Mouse (Mus musculus) heart, embryonic 10.5 days (tissue): ENCODE results near the gene Tmem156. TPM values are rescaled to one million over a fixed set of nuclear protein-coding genes. Genes with fewer than 3 reads are reported as not detected.

Source experiments
- DNase-seq: peaks from one replicate; pipeline ENCODE4 v3.0.0-alpha.2; 2017; ENCODE audit warnings: low spot score
- H3K27ac ChIP-seq: fragments of 300-500 bp; sonication (generic); 2 replicates; pipeline ENCODE4 v1.5.1; 2016; ENCODE audit warnings: mild to moderate bottlenecking
- H3K27me3 ChIP-seq: fragments of 300-500 bp; sonication (generic); 2 replicates; pipeline ENCODE4 v1.6.1; 2016; ENCODE audit warnings: mild to moderate bottlenecking; ENCODE audit not compliant: poor library complexity, insufficient read depth, severe bottlenecking
- H3K36me3 ChIP-seq: fragments of 300-500 bp; sonication (generic); 2 replicates; pipeline ENCODE4 v1.6.1; 2016; ENCODE audit warnings: mild to moderate bottlenecking, moderate library complexity
- H3K4me1 ChIP-seq: fragments of 300-500 bp; sonication (generic); 2 replicates; pipeline ENCODE4 v1.6.1; 2016; ENCODE audit warnings: mild to moderate bottlenecking
- H3K4me3 ChIP-seq: fragments of 300-500 bp; sonication (generic); 2 replicates; pipeline ENCODE4 v1.5.1; 2016; ENCODE audit warnings: mild to moderate bottlenecking, moderate library complexity
- H3K9me3 ChIP-seq: fragments of 300-500 bp; sonication (generic); 2 replicates; pipeline ENCODE4 v1.6.1; 2016; ENCODE audit warnings: mild to moderate bottlenecking, moderate library complexity
- WGBS: fragments of 180-500 bp; shearing (Covaris S2); methylation state at CpG from one replicate; pipeline ENCODE4 v1.1.7; 2016; 5-methylcytosine and 5-hydroxymethylcytosine counted together
- polyA plus RNA-seq: library from polyadenylated mRNA; unstranded; fragments of >200 nt; fragmentation: Nextera tagmentation; extraction: Ambion mirVana; gene quantifications from 2 replicates; pipeline ENCODE4 v1.2.1, GENCODE M21; 2016

Gene Tmem156
- polyA plus RNA-seq, 1 experiment from 2014 or later, result 0.13 TPM

- Histone ChIP-seq H3K4me3 (no peak overlapping the region), H3K9me3 (no peaks in the 10 kb centered on the region), H3K4me1 (no peaks in the 10 kb centered on the region), H3K27ac (no peak overlapping the region), H3K36me3 (no peaks in the 10 kb centered on the region), H3K27me3 (no peaks in the 10 kb centered on the region)
- DNase-seq, result no peak
These were observed 1.8 kb upstream of the Tmem156 start for GRCm38 (mm10) chr5:65093769-65094168.

- 63% methylated on average over 11 of the region's 11 CpGs for WGBS
- Histone ChIP-seq H3K4me3 (no peak overlapping the region), H3K9me3 (no peaks in the 10 kb centered on the region)
These were observed 611 bp downstream of the Tmem156 start for GRCm38 (mm10) chr5:65091184-65091858.

GRCm38 (mm10) chr5:65089707-65090106 is 2.2 kb downstream of the Tmem156 start:
- Histone ChIP-seq H3K27me3 (no peaks in the 10 kb centered on the region), H3K4me1 (peaks cover 3% of the 10 kb centered on the region; the same call in 1 of the 2 replicates), H3K4me3 (no peak overlapping the region), H3K27ac (no peak overlapping the region), H3K9me3 (no peaks in the 10 kb centered on the region), H3K36me3 (no peaks in the 10 kb centered on the region)
- WGBS, result 71% methylated on average over 3 of the region's 3 CpGs
- no peak for DNase-seq

More at GRCm38 (mm10) chr5:65091184-65091858, 611 bp downstream of the Tmem156 start:
- Histone ChIP-seq H3K36me3 (no peaks in the 10 kb centered on the region), H3K4me1 (peaks cover 3% of the 10 kb centered on the region; the same call in 1 of the 2 replicates), H3K27me3 (no peaks in the 10 kb centered on the region), H3K27ac (no peak overlapping the region)
- no peak for DNase-seq

GRCm38 (mm10) chr5:65086522-65086921 is 5.4 kb downstream of the Tmem156 start:
- Histone ChIP-seq H3K4me1 (peaks cover 3% of the 10 kb centered on the region; the same call in 1 of the 2 replicates), H3K27ac (no peak overlapping the region), H3K36me3 (no peaks in the 10 kb centered on the region), H3K27me3 (no peaks in the 10 kb centered on the region), H3K9me3 (no peaks in the 10 kb centered on the region), H3K4me3 (no peak overlapping the region)
- WGBS, result 67% methylated on average over 6 of the region's 6 CpGs
- DNase-seq, result no peak

GRCm38 (mm10) chr5:65081836-65082235 is 10.1 kb downstream of the Tmem156 start:
- Histone ChIP-seq H3K4me1 (peaks cover 3% of the 10 kb centered on the region; the same call in 1 of the 2 replicates), H3K4me3 (no peak overlapping the region), H3K27me3 (no peaks in the 10 kb centered on the region), H3K27ac (no peak overlapping the region), H3K9me3 (no peaks in the 10 kb centered on the region), H3K36me3 (no peaks in the 10 kb centered on the region)
- WGBS, result 85% methylated on average over 4 of the region's 4 CpGs
- DNase-seq, result no peak

GRCm38 (mm10) chr5:65079881-65080280 is 12.1 kb downstream of the Tmem156 start:
- 63% methylated on average over 9 of the region's 9 CpGs for WGBS
- no peak for DNase-seq
- no peaks in the 10 kb centered on the region for H3K4me1 ChIP-seq
- H3K4me3 ChIP-seq, result no peak overlapping the region
- no peak overlapping the region for H3K27ac ChIP-seq
- H3K27me3 ChIP-seq, result no peaks in the 10 kb centered on the region
- no peaks in the 10 kb centered on the region for H3K36me3 ChIP-seq
- no peaks in the 10 kb centered on the region for H3K9me3 ChIP-seq

GRCm38 (mm10) chr5:65078081-65078480 is 13.9 kb downstream of the Tmem156 start:
- Histone ChIP-seq H3K36me3 (no peaks in the 10 kb centered on the region), H3K9me3 (no peaks in the 10 kb centered on the region), H3K4me3 (no peak overlapping the region), H3K27me3 (no peaks in the 10 kb centered on the region), H3K27ac (no peak overlapping the region), H3K4me1 (no peaks in the 10 kb centered on the region)
- DNase-seq, result no peak
- 80% methylated on average over 4 of the region's 4 CpGs for WGBS

- Histone ChIP-seq H3K27me3 (no peaks in the 10 kb centered on the region), H3K36me3 (no peaks in the 10 kb centered on the region), H3K27ac (no peak overlapping the region), H3K9me3 (no peaks in the 10 kb centered on the region), H3K4me3 (no peak overlapping the region), H3K4me1 (no peaks in the 10 kb centered on the region)
- WGBS, result 38% methylated on average over 3 of the region's 3 CpGs
- DNase-seq, result no peak
These were observed 15.2 kb downstream of the Tmem156 start for GRCm38 (mm10) chr5:65076748-65077147.

- 74% methylated on average over 2 of the region's 2 CpGs for WGBS
- no peaks in the 10 kb centered on the region for H3K27me3 ChIP-seq
- DNase-seq, result no peak
These were observed 15.8 kb downstream of the Tmem156 start for GRCm38 (mm10) chr5:65076087-65076486.

GRCm38 (mm10) chr5:65074693-65075092 is 17.2 kb downstream of the Tmem156 start:
- Histone ChIP-seq H3K4me3 (no peak overlapping the region), H3K27ac (no peak overlapping the region), H3K36me3 (no peaks in the 10 kb centered on the region), H3K27me3 (no peaks in the 10 kb centered on the region), H3K4me1 (no peaks in the 10 kb centered on the region), H3K9me3 (no peaks in the 10 kb centered on the region)
- WGBS, result 55% methylated on average over 7 of the region's 7 CpGs
- DNase-seq, result no peak

More at GRCm38 (mm10) chr5:65076087-65076486, 15.8 kb downstream of the Tmem156 start:
- Histone ChIP-seq H3K27ac (no peak overlapping the region), H3K4me1 (no peaks in the 10 kb centered on the region), H3K4me3 (no peak overlapping the region), H3K9me3 (no peaks in the 10 kb centered on the region), H3K36me3 (no peaks in the 10 kb centered on the region)

GRCm38 (mm10) chr5:65073247-65073646 is 18.7 kb downstream of the Tmem156 start:
- Histone ChIP-seq H3K27me3 (no peaks in the 10 kb centered on the region), H3K4me3 (no peak overlapping the region), H3K27ac (no peak overlapping the region), H3K4me1 (no peaks in the 10 kb centered on the region), H3K36me3 (no peaks in the 10 kb centered on the region), H3K9me3 (no peaks in the 10 kb centered on the region)
- no peak for DNase-seq
- 66% methylated on average over 4 of the region's 4 CpGs for whole genome bisulfite sequencing

- Histone ChIP-seq H3K4me1 (no peaks in the 10 kb centered on the region), H3K27me3 (no peaks in the 10 kb centered on the region), H3K4me3 (no peak overlapping the region), H3K9me3 (no peaks in the 10 kb centered on the region), H3K36me3 (no peaks in the 10 kb centered on the region), H3K27ac (no peak overlapping the region)
- peak; percentile 38 for DNase-seq
- 70% methylated on average over 6 of the region's 6 CpGs for WGBS
These were observed 20.2 kb downstream of the Tmem156 start for GRCm38 (mm10) chr5:65071689-65072118.

- Histone ChIP-seq H3K4me1 (no peaks in the 10 kb centered on the region), H3K4me3 (no peak overlapping the region), H3K36me3 (no peaks in the 10 kb centered on the region), H3K27me3 (no peaks in the 10 kb centered on the region), H3K27ac (no peak overlapping the region), H3K9me3 (no peaks in the 10 kb centered on the region)
- DNase-seq, result no peak
- WGBS, result 79% methylated on average over 11 of the region's 11 CpGs
These were observed 22.1 kb downstream of the Tmem156 start for GRCm38 (mm10) chr5:65069872-65070271.

- Histone ChIP-seq H3K36me3 (no peaks in the 10 kb centered on the region), H3K27me3 (no peaks in the 10 kb centered on the region), H3K4me1 (no peaks in the 10 kb centered on the region), H3K27ac (no peak overlapping the region), H3K9me3 (no peaks in the 10 kb centered on the region), H3K4me3 (no peak overlapping the region)
- peak; percentile 16 for DNase-seq
- 85% methylated on average over 6 of the region's 6 CpGs for WGBS
These were observed 23.8 kb downstream of the Tmem156 start for GRCm38 (mm10) chr5:65068166-65068565.
